In the genomic region with DNA sequence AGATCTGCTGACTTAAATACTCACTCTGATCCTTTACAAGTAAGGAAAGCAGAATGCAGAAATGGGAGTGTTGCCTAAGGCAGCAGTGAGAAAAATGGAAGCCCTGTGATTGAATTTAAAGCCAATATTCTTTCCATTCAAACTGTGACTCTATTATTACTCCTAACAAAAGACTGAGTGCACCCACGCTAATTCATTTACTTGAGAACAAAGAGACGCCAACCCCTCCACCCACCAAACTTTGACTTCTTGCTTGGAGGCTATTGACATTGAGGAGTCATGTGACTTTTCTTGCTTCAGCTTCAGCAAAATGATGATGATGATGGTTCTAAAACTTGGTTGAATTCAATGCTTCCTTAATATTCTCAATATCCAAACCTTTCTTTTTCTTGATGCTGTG, we compare ENCODE assay signal across 18 mouse cellular contexts.
"Had no signal": no experiment of that assay in that cellular context is flagged by ENCODE, and none has a peak within 500 bp of the region (broad histone marks: within the 10 kb centered on the region; RNA-seq: fewer than 3 reads in every experiment).

No protein-coding gene starts in this region.

- H3K4me3 ChIP-seq: kidney, embryonic 15.5 days; limb, embryonic 10.5 days; limb, embryonic 13.5 days; liver, embryonic 13.5 days; midbrain, embryonic 13.5 days; myocyte; neural tube, embryonic 13.5 days had no signal

- H3K27ac ChIP-seq: kidney, embryonic 15.5 days; limb, embryonic 10.5 days; limb, embryonic 13.5 days; liver, embryonic 13.5 days; midbrain, embryonic 13.5 days; neural tube, embryonic 13.5 days had no signal

- DNase-seq: kidney, adult 2 months; kidney, postnatal 10 days; kidney, postnatal 36 days; layer of hippocampus, postnatal 36 days; liver; liver, embryonic 13.5 days; lung, adult 2 months; lung, postnatal 14 days; lung, postnatal 4 days; retina, postnatal 1 day; thymus, adult 18-20 months; thymus, postnatal 4 days had no signal

- H3K9me3 ChIP-seq: kidney, embryonic 15.5 days; limb, embryonic 10.5 days; limb, embryonic 13.5 days; liver, embryonic 13.5 days; midbrain, embryonic 13.5 days had no signal

- H3K4me1 ChIP-seq: liver, embryonic 13.5 days had no signal

- H3K36me3 ChIP-seq: kidney, embryonic 15.5 days; limb, embryonic 10.5 days; limb, embryonic 13.5 days; liver, embryonic 13.5 days; midbrain, embryonic 13.5 days; neural tube, embryonic 13.5 days had no signal

- H3K9ac ChIP-seq: kidney, embryonic 15.5 days; limb, embryonic 13.5 days; liver, embryonic 13.5 days; midbrain, embryonic 13.5 days; neural tube, embryonic 13.5 days had no signal

- H3K27me3 ChIP-seq: kidney, embryonic 15.5 days; neural tube, embryonic 13.5 days had no signal
